Mouse (Mus musculus): ENCODE measurements at regions not wholly inside any gene's neighbourhood (a gene's known extent, or its start where the extent isn't known, plus 50 kb on each side); places are given as distances from the start of the nearest gene placed in this dataset.

DNA sequence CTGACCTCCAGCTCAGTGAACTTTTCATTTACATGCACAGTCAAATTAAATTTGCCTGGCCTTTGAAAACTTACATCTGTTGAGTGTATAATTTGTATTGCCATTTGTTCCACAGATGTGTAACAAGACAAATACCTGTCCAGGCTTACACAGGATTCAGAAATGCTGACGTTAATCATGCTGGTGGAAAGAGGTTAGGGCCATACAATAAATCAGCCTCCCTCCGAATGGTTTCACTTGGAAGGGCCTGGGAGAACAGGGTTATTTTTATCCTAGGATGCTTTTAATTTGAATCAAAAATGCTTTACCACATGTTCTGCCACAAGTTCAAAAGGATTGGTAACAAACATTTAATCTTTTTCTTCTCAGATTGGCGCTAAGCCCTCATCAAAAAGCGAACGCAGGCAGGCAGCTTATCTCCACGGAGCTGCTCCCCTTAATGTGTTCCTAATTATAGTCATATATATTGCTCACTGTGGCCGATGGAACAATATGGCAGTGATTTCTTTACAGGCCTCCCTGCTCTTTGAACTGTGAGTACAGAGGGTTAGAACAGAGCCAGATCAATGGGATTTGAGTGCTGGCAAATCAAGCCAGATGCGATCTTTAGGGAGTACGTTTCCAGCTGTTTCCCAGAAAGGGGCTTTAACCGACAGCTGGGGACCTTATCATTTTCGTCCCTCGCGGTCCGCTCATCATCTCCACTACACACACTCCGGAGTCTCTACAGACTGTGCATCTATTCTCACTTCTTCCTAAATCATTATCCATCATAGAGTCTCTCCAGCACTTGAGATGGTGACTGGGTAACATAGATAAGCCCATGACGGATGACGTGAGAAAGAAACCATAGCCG, 313.9 kb downstream of the Ndfip2 start:
- no peak for DNase-seq (ENCODE audit: low spot score in 2 of 2)

DNA sequence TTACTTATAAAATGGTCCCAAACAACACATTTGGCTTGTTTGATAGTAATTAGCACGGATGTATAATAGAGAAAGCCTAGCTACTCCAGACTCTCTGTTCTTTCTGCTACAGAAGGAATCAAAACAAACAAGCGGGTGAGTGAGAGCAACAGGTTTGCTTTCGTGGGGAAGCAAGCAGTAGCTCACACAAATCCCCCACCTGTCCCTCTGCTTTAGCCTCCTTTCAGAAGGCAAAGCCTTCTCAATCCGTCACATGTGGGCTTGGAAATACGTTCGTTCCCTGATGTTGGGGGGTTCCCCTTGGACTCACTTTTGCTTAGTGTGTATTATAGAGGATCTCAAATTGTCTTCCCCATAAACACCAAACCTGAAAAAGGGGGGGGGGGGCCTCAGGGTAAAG, 311.8 kb downstream of the Ndfip2 start:
- no peak for DNase-seq (ENCODE audit: low spot score in 2 of 2)

DNA sequence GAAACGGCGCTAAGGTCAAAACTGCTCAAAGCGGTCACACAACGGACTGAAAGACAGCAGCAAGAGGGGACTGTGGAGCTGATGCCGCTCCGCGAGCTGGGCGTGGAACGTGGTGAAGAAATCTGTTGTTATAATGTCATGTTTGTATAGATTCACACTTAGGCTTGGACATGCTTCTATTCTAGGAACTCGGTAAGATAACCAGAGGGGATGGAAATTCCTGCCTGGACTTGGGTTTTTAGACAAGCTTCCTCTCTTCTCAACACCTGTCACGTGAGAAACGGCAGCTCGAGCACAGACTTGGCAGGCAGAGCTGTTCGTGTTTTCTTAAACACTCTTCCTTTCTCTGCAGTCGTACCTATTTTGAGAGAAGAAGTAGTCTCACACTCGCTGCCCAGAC, 307.5 kb downstream of the Ndfip2 start:
- no peak for DNase-seq (ENCODE audit: low spot score in 2 of 2)

DNA sequence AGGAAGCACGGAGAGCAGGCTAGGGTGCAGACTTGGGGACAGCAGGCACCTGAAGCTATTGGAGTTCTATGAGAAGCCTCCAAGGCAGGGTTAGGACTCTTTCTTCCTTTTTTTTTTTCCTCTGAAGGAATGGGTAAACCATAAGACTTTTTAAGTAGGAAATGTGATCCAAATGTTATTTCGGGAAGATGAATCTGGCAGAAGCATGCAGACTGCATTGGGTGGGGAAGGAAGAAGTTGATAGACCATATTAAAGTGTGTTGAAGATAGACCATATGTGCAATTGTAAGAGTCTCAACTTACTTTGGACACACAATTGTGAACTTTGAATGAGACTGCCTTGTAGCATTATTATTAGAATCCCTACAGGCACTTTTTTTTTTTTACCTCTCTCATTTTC, 304.5 kb downstream of the Ndfip2 start:
- no peak for DNase-seq (ENCODE audit: low spot score in 2 of 2)

DNA sequence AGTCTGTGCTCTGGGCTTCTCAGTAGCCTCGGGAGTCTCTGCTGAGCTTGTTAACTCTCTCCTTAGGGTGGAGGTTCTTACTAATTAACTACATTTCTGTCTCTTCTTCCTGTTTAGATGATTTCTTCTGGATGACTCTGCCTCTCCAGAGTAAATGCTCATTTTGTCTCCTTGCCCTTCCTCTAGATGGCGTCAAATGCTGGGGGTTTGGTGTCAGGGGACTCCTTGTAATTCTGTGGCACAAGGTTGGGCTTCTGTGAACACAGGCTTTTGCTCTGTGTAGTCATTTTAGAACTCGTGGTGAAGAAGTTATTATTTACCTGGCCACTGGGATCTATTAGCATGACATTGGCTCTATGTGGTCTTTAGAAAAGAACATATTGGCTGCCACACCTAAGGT, 298.4 kb downstream of the Ndfip2 start:
- no peak for DNase-seq (ENCODE audit: low spot score in 2 of 2)

DNA sequence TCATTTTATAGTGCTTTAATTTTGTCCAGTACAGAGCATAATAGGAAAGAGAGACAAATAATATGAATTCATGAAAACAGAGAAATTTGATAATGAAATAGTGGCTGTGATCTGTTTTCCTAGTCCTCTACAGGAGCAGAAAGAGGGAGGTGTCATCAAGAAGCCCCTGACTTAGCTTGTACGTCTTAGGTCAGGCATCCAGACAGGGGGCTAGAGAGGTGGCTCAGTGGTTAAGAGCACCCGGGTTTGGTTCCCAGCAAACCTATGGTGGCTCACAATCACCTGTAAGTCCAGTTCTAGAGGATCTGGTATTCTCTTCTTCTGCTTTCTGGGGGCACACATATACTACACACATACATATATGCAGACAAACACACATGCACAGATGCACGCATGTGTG, 285.7 kb downstream of the Ndfip2 start:
- DNase-seq (ENCODE audit: low spot score in 2 of 2) = no peak

DNA sequence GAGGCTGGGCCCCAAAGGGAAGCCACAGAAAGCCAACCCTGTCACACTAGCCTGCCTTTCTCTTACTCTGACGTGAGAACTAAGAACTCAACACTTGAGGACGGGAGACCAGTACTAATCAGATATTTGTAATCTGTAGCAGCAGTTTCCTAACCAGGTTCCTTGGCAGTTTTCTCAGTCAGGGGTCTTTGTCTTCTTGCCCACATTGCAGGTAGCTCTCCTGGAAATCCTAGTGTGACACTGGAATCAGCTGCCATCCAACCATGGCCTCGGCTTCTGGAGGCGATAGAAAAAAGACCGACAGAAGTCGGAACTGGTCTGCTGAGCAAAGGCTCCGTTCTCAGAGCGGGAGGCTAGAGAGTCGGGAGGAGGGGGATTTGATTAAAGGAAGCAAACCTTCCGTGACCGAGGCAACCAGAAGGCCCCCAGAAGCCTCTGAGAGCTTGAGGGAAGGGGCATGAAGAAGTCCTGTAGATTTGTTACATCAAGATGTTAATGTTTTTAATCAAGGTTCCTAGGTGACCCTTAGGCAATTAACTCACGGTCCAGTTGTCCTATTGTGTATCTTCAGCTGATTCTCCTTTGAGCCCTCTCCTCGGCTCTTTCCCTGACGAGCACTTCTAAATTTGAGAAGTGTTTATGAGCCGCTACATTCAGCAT, 284.2 kb downstream of the Ndfip2 start:
- DNase-seq (ENCODE audit: low spot score in 2 of 2) = no peak

DNA sequence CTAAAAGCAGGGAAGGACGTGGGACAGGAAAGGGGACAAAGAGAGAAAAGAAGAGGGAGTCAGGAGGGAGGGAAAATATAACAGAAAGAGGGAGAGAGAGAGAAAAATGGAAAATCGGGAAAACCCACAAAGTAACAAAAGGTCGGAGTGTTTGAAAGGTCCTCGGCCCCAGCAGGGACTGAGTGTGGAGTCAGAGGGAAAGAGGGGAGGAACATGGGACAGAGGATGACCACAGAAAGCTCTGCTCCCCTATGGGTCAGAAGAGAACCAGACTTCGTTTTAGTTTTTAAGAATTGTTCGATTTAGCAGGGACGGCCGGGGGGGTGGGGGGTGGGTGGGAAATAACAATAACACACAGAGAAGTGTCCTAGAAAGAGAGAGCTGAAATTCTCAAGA, 283.7 kb downstream of the Ndfip2 start:
- no peak for DNase-seq (ENCODE audit: low spot score in 2 of 2)

DNA sequence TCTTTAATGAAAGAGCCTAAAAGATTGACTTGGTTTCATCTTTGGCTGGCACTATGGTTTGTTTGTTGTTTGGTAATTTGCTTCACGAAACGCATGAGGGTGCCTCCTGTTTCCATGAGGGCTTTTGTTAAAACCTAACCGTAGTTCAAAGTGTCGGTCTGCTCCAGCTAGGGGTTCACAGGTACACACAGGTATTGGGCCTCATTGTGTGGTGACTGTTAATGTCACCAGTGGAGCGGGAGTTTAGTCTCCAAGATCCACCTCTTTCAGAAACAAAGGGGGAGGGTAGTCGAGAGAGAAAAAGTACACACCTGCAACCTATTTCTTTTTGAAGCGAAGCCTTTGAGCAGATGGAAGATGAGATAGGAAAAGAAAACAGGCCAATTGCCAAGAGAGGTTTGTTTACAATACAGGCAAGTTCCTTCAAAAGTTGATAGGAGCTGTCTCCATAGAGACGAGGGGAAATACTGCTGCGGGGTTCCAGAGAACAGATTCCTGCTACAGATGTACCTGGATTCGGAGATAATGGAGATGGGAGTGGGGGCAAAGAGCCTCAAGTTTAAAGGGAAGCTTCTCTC, 273.9 kb downstream of the Ndfip2 start:
- no peak for DNase-seq (ENCODE audit: low spot score in 2 of 2)

DNA sequence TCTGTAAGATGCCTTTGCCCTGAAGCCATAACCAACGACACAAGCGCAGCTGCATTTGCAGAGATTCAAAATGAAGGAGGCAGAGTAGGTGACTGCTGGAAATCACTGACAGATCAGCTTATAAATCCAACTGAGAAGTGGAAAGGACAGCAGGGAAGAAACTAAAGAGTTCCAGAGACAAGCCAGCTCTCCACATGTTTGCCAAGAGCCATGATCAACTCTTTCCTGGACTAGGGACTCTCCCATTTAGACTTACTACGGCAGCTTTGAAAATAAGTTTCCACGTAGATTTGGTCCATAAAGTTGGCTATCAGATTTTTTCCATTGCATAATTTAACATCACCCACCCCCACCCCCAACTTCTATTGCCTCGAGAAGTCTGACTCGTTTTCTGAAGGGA, 269.7 kb downstream of the Ndfip2 start:
- no peak for DNase-seq (ENCODE audit: low spot score in 2 of 2)

DNA sequence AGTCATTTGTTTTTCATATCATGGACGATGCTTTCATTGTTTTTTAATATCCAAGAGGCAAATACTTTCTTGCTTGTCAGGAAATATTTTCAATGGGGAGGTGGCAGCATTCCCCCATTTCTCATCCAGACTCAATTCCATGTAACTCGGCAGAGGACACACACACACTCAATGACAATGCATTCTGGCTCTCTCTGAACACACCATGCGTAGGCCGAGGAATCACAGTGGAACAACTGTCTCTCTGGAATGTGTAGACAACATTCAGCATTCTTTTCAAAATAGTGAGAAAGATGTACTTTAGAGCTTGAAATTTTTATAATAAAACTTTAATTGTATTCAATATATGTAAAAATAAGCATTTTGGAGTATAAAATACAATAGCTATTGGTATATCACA, 265.5 kb downstream of the Ndfip2 start:
- DNase-seq (ENCODE audit: low spot score in 2 of 2) = no peak

DNA sequence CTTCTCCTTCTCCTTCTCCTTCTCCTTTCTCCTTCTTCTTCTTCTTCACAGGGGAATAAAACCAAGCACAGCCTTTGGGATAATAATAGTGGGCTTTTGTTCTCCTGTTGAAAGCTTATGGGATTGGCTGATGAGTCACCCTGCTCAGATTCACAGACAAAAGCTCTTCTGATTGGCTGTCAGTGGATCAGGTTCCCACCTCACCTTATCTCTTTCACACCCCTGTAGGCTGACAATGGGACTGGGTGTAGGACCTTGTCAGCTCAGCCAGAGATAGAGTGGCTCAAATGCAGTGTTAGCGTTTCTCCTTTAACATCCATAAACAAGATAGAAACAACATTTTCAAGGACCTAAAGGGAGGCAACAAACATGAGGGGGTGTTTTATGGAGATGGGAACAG, 263.9 kb downstream of the Ndfip2 start:
- DNase-seq (ENCODE audit: low spot score in 2 of 2) = no peak

DNA sequence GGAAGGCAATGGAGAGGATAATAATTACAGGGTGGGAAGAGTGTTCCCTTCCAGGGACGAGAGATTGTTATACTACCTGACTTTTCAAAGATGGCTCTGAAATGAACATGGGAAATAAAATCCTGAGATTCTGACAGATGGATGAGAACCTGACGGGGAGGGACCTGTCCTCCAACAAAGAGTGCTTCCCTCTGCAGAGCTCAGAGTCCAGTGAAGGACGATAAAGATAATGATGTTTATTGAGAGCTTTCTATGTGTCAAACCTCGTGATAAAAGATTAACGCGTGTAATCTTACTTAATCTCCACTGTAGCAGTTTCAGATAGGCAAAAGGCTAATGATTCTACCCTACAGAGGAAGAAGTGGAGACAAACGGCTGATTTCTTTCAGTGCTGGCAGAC, 260.3 kb downstream of the Ndfip2 start:
- no peak for DNase-seq (ENCODE audit: low spot score in 2 of 2)

DNA sequence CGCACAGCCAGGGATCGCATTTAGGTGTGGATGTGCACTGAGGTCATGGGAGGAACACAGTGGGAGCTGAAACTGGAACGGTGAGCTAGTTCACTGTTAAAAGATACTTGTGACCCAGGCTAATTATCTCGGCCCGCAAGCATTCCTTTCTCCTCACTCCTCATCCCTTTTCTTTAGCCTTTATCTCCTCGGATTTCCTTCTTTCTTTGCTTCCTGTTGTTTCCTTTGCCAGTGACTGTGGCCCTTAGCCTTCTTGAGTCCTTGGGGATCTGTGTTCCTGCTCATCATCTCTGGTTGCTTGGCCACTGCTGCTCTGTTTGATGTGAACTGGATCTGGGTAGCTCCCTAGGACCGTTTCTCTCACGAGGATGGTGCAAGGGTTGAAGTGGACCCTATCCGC, 256.0 kb downstream of the Ndfip2 start:
- no peak for DNase-seq (ENCODE audit: low spot score in 2 of 2)

DNA sequence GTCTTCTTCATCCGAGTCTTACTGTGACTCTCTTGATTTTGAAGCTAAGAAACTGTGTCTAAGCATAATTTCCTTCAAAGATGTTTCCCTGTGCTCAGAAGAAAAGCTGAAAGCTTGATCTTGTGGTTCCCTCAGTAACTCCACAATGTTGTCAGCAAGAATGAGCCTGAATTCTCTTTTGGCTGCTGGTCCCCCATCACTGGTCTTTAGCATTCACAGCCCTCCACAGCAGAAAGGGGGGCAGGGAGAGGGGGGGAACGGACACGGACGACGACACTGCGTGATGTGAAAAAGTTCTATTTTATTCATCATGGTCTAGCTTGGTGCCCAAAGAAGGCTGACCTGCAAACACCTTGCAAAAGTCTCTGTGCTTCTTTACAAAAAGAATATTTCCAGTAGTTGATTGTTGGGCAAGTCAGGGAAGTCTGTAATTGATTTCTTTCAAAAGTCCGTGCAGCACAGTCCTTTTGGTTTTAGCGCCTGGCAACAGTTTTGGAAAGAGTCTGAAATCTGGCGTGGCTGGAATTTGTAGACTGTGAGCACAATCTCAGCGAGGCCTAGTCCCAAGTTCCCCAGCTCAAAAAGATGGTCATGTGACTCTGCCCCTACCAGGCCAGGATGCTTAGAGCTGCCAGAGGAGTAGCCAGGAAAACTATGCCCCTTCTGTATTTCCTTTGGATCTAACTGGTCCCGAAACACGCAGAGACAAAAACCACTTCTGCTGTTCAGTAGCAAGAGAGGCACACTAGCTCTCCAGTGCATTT, 254.7 kb downstream of the Ndfip2 start:
- DNase-seq (ENCODE audit: low spot score in 2 of 2) = no peak

DNA sequence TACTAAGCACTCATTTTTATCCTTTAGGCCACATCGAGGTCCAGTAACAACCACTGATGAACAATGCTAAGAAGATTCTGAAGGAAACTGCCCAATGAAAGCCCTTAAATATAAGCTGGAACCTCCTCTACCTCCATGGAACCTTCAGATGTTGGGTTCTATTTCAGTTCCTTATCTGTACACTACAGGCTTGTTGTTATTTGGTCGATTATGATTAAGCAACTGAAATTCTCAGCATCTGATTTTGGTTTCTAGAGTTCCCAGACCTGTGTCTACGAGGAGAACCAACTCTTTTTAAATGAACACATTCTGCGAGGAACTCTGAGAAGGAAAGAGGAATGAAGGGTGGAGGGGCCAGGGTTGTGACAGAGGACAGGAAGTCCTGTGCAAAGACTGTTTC, 253.5 kb downstream of the Ndfip2 start:
- no peak for DNase-seq (ENCODE audit: low spot score in 2 of 2)

DNA sequence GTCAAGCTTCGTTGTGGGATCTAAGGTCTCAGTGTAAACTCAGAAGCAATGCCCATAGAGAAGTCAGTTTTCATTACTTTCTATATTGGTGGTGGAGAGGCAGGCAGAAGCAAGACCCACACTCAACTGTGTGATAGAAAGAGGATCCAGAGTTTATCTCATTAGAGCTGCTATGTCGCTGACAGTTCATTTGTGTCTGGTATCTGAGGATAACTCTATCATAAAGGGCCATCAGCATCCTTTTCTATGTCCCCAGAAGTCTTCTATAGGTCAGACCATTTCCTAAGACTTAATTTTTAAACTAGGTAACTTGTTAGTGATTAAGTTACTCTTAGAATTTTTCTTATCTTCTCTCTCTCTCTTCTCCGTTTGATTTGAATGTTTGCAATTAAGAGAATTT, 252.8 kb downstream of the Ndfip2 start:
- no peak for DNase-seq (ENCODE audit: low spot score in 2 of 2)

DNA sequence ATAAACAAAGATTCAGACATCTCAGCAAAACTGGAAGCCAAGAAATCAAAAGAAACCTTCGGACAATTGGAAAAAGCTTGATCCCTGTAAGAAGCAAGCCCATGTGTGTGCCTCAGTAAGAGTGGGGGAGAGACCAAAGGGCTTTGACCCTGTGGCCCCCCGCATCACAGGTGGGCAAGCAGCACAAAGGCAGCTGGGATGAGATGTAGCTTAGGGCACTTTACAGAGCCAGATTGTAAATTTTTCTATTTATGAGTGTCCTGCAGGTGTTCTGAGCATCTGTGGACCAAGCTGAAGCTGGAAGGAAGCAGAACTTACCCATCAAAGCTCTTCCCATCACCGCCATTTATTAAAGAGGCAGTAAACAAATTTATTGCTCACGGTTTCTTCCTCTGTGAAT, 246.9 kb downstream of the Ndfip2 start:
- no peak for DNase-seq (ENCODE audit: low spot score in 2 of 2)

DNA sequence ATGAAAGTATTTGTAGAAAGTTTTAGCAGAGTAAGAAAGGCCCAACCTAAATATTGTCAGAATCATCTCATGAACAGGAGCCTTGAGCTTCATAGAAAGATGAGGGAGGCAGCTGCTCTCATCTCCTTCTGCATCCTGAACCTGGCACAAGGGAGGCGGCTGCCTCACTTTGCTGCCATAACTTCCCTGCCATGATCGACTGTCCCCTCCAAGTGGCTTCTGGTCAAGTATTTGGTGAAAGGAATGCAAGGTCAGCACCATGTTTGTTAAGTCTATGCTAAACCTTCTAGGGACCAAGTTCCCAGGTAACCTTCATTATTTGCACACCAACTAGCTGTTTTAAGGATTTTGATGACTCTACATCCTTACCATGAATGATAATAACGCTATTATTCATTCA, 246.0 kb downstream of the Ndfip2 start:
- DNase-seq (ENCODE audit: low spot score in 2 of 2) = no peak

DNA sequence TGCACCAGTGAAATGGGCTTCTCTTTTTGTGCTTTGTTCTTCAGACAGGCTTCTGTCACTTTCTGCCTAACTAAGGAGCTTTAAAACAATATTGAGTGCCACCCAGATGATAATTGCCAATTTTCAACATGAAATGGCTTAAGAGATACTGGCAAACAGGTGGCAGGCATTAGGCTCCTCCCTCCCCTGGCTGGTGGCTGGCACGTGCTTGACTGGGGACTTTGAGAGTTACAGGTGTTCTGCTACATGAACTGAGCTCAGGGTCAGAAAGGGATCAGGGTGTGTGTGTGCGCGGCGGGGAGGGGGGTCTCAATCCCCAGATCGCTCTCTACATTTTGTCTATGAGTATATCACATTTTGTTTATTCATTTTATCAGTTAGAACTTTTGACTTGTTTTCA, 245.4 kb downstream of the Ndfip2 start:
- DNase-seq (ENCODE audit: low spot score in 2 of 2) = no peak

DNA sequence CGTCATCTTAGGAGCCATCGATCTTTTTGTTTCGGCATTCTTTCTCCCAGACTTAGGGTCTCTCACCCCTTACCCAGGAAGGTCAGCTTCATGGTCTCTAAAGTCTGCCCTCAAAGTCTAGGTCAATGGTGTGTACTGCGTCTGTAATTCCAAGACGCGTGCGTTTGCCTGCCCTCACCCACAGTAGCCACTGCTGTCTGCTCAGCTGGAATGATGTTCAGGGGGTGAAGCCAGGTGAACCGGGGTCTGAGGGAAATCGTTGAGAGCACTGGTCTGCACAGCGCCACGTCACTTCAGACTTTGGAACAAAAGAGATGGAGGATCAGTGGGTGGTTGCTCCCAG, 244.2 kb downstream of the Ndfip2 start:
- DNase-seq (ENCODE audit: low spot score in 2 of 2) = no peak

DNA sequence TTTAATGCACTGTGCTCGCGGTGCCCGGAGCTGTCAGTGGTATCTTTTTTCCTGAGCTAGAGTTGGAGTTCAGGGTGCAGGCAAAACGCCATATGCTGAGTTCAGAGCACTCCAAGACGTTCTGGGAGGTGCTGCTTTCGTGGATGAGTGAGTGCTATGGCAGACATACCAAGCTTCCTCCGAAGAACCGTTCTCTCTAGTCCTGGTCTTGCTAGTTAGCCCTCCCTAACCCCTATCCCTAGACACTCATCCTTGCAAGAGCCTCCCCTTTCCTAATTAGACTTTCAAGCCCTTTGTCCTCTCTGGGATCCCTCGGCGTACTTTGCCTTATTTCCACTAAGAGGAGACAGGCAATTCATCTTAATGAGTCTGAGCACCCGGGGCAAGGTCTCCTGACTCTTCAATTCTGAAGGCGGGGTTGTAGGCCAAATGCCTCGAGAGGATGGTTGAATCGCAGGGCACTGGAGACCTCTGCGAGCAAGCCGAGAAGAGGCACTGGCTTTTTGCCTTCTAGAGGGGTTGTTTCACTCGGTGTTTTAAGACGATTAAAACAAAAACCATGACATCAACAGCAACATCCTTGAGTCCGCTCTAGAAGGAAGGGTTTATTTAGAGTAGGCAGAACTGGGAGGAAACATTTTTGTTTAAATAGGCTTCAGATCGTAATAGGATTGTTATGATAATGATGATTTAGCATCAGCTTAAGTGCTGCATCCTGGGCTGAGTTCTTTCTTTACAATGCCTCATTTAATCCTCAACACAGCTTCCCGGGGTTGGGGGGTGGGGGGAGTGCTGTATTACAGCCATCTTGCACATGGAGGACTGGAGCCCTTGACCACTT, 243.6 kb downstream of the Ndfip2 start:
- DNase-seq (ENCODE audit: low spot score in 2 of 2) = no peak
